Mouse (Mus musculus): ENCODE results near the gene Slc6a4.

GRCm38 (mm10) chr11:77031151-77031934, 32.9 kb downstream of the Slc6a4 start:
- TF ChIP-seq GATA1 (IDR thresholded peaks at IDR 0.05; ENCODE audit: borderline replicate concordance, low read length) (no peak), FLI1 (IDR thresholded peaks at IDR 0.05; ENCODE audit: low read length) (no peak)
